Mouse (Mus musculus) urinary bladder, postnatal 10 days (tissue): ENCODE results near the gene Gabrb1.

Source experiments
- DNase-seq: peaks from one replicate; pipeline ENCODE4 v3.0.0; 2022; ENCODE audit warnings: low spot score

Gabrb1 gene

GRCm38 (mm10) chr5:71657482-71658114 is at the start of gene Gabrb1:
TSS of gene Gabrb1 (plus strand) at chr5:71658113.
- DNase-seq: no peak

- no peak for DNase-seq
These were observed 49.2 kb upstream of the Gabrb1 start for GRCm38 (mm10) chr5:71608735-71609134.

GRCm38 (mm10) chr5:71614311-71614710 is 43.6 kb upstream of the Gabrb1 start:
- no peak for DNase-seq

- no peak for DNase-seq
These were observed 41.2 kb upstream of the Gabrb1 start for GRCm38 (mm10) chr5:71616734-71617133.

- DNase-seq: no peak
These were observed 30.1 kb upstream of the Gabrb1 start for GRCm38 (mm10) chr5:71627820-71628219.

- no peak for DNase-seq
These were observed 18.1 kb upstream of the Gabrb1 start for GRCm38 (mm10) chr5:71639804-71640203.

- no peak for DNase-seq
These were observed 9.8 kb upstream of the Gabrb1 start for GRCm38 (mm10) chr5:71648108-71648507.

GRCm38 (mm10) chr5:71654056-71654455 is 3.9 kb upstream of the Gabrb1 start:
- no peak for DNase-seq

- no peak for DNase-seq
These were observed 1.1 kb upstream of the Gabrb1 start for GRCm38 (mm10) chr5:71656771-71657170.

GRCm38 (mm10) chr5:71658115-71658497 is 193 bp downstream of the Gabrb1 start, which contains the start of gene Gabra4:
TSS of gene Gabra4 (minus strand) at chr5:71658308.
- no peak for DNase-seq

- no peak for DNase-seq
These were observed 7.7 kb downstream of the Gabrb1 start for GRCm38 (mm10) chr5:71665593-71665992.

GRCm38 (mm10) chr5:71699696-71700467 is 42.0 kb downstream of the Gabrb1 start:
- no peak for DNase-seq

GRCm38 (mm10) chr5:71700468-71701272 is 42.8 kb downstream of the Gabrb1 start:
- peak; percentile 9 for DNase-seq

GRCm38 (mm10) chr5:71701273-71701614 is 43.3 kb downstream of the Gabrb1 start:
- DNase-seq: no peak

GRCm38 (mm10) chr5:71732931-71733792 is 75.2 kb downstream of the Gabrb1 start:
- no peak for DNase-seq

GRCm38 (mm10) chr5:71747411-71747810 is 89.5 kb downstream of the Gabrb1 start:
- DNase-seq: no peak

- DNase-seq: no peak
These were observed 96.1 kb downstream of the Gabrb1 start for GRCm38 (mm10) chr5:71753966-71754365.

GRCm38 (mm10) chr5:71761105-71761504 is 103.2 kb downstream of the Gabrb1 start:
- DNase-seq: no peak

- no peak for DNase-seq
These were observed 123.7 kb downstream of the Gabrb1 start for GRCm38 (mm10) chr5:71781514-71782179.

- DNase-seq: no peak
These were observed 164.9 kb downstream of the Gabrb1 start for GRCm38 (mm10) chr5:71822862-71823261.

GRCm38 (mm10) chr5:71828342-71828741 is 170.4 kb downstream of the Gabrb1 start:
- no peak for DNase-seq
